Mouse (Mus musculus): Measurements from ENCODE around the gene Btnl2. TPM values are rescaled to one million over a fixed set of nuclear protein-coding genes. Genes with fewer than 3 reads are reported as not detected.

The Btnl2 gene
- polyA plus RNA-seq, 1 experiment from 2014 or later: 0.08 TPM

DNA sequence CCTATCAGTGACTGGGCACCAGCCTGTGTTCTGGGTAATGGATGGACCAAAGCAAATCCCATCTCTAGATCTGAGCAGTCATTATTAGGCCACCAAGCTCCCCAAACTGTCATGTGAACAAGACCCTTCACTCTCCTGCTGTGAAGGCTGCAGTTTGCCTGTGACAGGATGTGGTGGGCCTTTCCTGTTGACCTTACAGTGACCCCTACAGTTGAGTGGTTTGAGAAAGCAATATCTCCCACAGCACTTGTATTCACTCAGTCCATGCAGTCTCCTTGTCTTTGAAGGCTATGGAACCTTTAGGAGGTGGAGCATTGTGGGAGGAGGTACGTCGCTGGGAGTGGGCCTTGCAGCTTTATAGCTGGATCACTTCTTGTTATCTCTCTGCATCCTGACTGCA, 24.8 kb upstream of the Btnl2 start:
- no peak overlapping the region for H3K4me3 ChIP-seq (ENCODE audit: low read depth, low read length)
- no peaks in the 10 kb centered on the region for H3K36me3 ChIP-seq (replicated peaks; ENCODE audit: control insufficient read depth, insufficient read depth, low read depth, low read length)
- H3K9me3 ChIP-seq (replicated peaks; ENCODE audit: control insufficient read depth, low read length): no peaks in the 10 kb centered on the region
- H3K27ac ChIP-seq (replicated peaks; ENCODE audit: low read depth, low read length): no peak overlapping the region
- no peak overlapping the region for H3K4me2 ChIP-seq (ENCODE audit: low read depth, low read length)
- WGBS: 85% methylated on average over 2 of the region's 2 CpGs
- H3K4me1 ChIP-seq (ENCODE audit: control insufficient read depth, insufficient read depth, low read length): no peaks in the 10 kb centered on the region
- H3K9ac ChIP-seq (replicated peaks; ENCODE audit: low read length): no peak overlapping the region
- no peak for ATAC-seq (replicated peaks; ENCODE audit: insufficient number of reproducible peaks, low FRiP score, low TSS enrichment, low read depth)
- DNase-seq (ENCODE audit: low spot score): no peak
- H3K27me3 ChIP-seq (ENCODE audit: control insufficient read depth, insufficient read depth, low read length): no peaks in the 10 kb centered on the region

DNA sequence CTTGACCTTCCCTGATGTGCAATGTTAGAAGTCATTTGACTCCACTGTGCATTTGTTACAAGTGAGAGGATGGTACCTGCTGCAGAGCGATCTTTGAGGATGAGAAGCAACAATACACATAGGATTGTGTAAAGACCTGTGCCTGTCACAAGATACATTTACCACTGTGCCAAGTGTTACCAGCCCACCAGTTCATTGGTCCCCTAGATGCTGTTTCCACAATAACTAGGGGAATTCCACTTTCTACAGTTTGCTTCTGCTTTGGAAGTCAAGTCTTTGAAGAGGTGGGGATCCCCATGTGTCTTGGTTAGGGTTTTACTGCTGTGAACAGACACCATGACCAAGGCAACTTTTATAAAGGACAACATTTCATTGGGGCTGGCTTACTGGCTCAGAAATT, 23.4 kb upstream of the Btnl2 start:
- H3K9me3 ChIP-seq (replicated peaks; ENCODE audit: control insufficient read depth, low read length): no peaks in the 10 kb centered on the region
- ATAC-seq (replicated peaks; ENCODE audit: insufficient number of reproducible peaks, low FRiP score, low TSS enrichment, low read depth): no peak
- no peak overlapping the region for H3K9ac ChIP-seq (replicated peaks; ENCODE audit: low read length)
- no peak overlapping the region for H3K4me3 ChIP-seq (ENCODE audit: low read depth, low read length)
- 91% methylated on average over 1 of the region's 1 CpGs for WGBS
- no peak overlapping the region for H3K4me2 ChIP-seq (ENCODE audit: low read depth, low read length)
- H3K4me1 ChIP-seq (ENCODE audit: control insufficient read depth, insufficient read depth, low read length): no peaks in the 10 kb centered on the region
- no peak overlapping the region for H3K27ac ChIP-seq (replicated peaks; ENCODE audit: low read depth, low read length)
- H3K27me3 ChIP-seq (ENCODE audit: control insufficient read depth, insufficient read depth, low read length): no peaks in the 10 kb centered on the region
- no peak for DNase-seq (ENCODE audit: low spot score)
- no peaks in the 10 kb centered on the region for H3K36me3 ChIP-seq (replicated peaks; ENCODE audit: control insufficient read depth, insufficient read depth, low read depth, low read length)

GRCm38 (mm10) chr17:34340619-34341402, 13.8 kb upstream of the Btnl2 start:
- WGBS: 44% methylated on average over 3 of the region's 3 CpGs
- no peak overlapping the region for H3K27ac ChIP-seq (replicated peaks; ENCODE audit: low read depth, low read length)
- H3K27me3 ChIP-seq (ENCODE audit: control insufficient read depth, insufficient read depth, low read length): no peaks in the 10 kb centered on the region
- H3K9ac ChIP-seq (replicated peaks; ENCODE audit: low read length): no peak overlapping the region
- H3K4me2 ChIP-seq (ENCODE audit: low read depth, low read length): no peak overlapping the region
- no peaks in the 10 kb centered on the region for H3K9me3 ChIP-seq (replicated peaks; ENCODE audit: control insufficient read depth, low read length)
- ATAC-seq (replicated peaks; ENCODE audit: insufficient number of reproducible peaks, low FRiP score, low TSS enrichment, low read depth) (no peak), DNase-seq (ENCODE audit: low spot score) (no peak)
- H3K4me1 ChIP-seq (ENCODE audit: control insufficient read depth, insufficient read depth, low read length): no peaks in the 10 kb centered on the region
- no peak overlapping the region for H3K4me3 ChIP-seq (ENCODE audit: low read depth, low read length)
- H3K36me3 ChIP-seq (replicated peaks; ENCODE audit: control insufficient read depth, insufficient read depth, low read depth, low read length): no peaks in the 10 kb centered on the region

- H3K9ac ChIP-seq (replicated peaks; ENCODE audit: low read length): no peak overlapping the region
- 91% methylated on average over 4 of the region's 4 CpGs for WGBS
Measured at GRCm38 (mm10) chr17:34344882-34345281, 9.7 kb upstream of the Btnl2 start.

DNA sequence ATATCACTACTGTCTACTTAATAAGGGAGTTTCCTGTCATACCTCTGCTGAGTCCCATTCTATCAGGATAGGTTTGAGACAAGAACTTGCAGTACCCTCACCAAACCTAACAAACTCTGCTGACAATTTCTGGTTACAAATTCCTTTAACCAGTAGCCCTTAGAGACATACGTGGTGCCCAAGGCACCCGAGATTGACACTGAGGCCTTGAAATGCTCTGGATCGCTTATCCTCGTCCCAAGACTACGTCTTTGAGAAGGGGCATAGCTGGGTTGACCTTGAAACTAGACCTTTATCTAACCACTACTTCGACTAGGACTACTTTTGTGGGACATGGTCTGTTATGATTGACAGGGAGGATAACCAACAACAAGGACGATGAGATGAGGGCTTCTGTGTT, 9.1 kb upstream of the Btnl2 start:
- Histone ChIP-seq H3K4me3 (ENCODE audit: low read depth, low read length) (no peak overlapping the region), H3K4me2 (ENCODE audit: low read depth, low read length) (no peak overlapping the region), H3K9me3 (replicated peaks; ENCODE audit: control insufficient read depth, low read length) (no peaks in the 10 kb centered on the region), H3K9ac (replicated peaks; ENCODE audit: low read length) (no peak overlapping the region), H3K36me3 (replicated peaks; ENCODE audit: control insufficient read depth, insufficient read depth, low read depth, low read length) (no peaks in the 10 kb centered on the region), H3K4me1 (ENCODE audit: control insufficient read depth, insufficient read depth, low read length) (no peaks in the 10 kb centered on the region), H3K27ac (replicated peaks; ENCODE audit: low read depth, low read length) (no peak overlapping the region), H3K27me3 (ENCODE audit: control insufficient read depth, insufficient read depth, low read length) (no peaks in the 10 kb centered on the region)
- 84% methylated on average over 7 of the region's 7 CpGs for WGBS
- ATAC-seq (replicated peaks; ENCODE audit: insufficient number of reproducible peaks, low FRiP score, low TSS enrichment, low read depth) (no peak), DNase-seq (ENCODE audit: low spot score) (no peak)

More at GRCm38 (mm10) chr17:34344882-34345281, 9.7 kb upstream of the Btnl2 start:
- Histone ChIP-seq H3K27ac (replicated peaks; ENCODE audit: low read depth, low read length) (no peak overlapping the region), H3K9me3 (replicated peaks; ENCODE audit: control insufficient read depth, low read length) (no peaks in the 10 kb centered on the region), H3K36me3 (replicated peaks; ENCODE audit: control insufficient read depth, insufficient read depth, low read depth, low read length) (no peaks in the 10 kb centered on the region), H3K27me3 (ENCODE audit: control insufficient read depth, insufficient read depth, low read length) (no peaks in the 10 kb centered on the region), H3K4me1 (ENCODE audit: control insufficient read depth, insufficient read depth, low read length) (no peaks in the 10 kb centered on the region), H3K4me2 (ENCODE audit: low read depth, low read length) (no peak overlapping the region), H3K4me3 (ENCODE audit: low read depth, low read length) (no peak overlapping the region)
- ATAC-seq (replicated peaks; ENCODE audit: insufficient number of reproducible peaks, low FRiP score, low TSS enrichment, low read depth) (no peak), DNase-seq (ENCODE audit: low spot score) (no peak)

DNA sequence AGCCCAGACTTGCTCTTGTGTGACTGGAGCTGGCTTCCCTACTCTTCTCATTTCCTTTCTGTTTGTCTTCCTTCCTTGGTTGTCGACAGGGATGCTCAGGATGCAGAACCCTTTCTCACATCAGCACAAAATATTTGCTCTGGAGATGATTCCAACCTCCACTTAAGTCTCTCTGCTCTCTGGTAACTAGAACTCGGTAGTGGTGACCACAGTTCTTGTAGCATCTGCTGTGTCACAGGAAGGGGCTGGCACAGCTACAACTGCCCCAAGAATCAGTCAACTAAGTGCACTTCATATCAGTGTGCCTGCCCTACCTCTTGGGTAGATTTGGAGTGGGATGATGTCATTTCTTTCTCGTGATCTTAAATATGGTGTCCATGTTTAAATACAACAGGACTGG, 8.6 kb upstream of the Btnl2 start:
- no peaks in the 10 kb centered on the region for H3K9me3 ChIP-seq (replicated peaks; ENCODE audit: control insufficient read depth, low read length)
- no peak overlapping the region for H3K9ac ChIP-seq (replicated peaks; ENCODE audit: low read length)
- DNase-seq (ENCODE audit: low spot score) (no peak), ATAC-seq (replicated peaks; ENCODE audit: insufficient number of reproducible peaks, low FRiP score, low TSS enrichment, low read depth) (no peak)
- H3K4me1 ChIP-seq (ENCODE audit: control insufficient read depth, insufficient read depth, low read length): no peaks in the 10 kb centered on the region
- H3K4me3 ChIP-seq (ENCODE audit: low read depth, low read length): no peak overlapping the region
- H3K4me2 ChIP-seq (ENCODE audit: low read depth, low read length): no peak overlapping the region
- WGBS: 74% methylated on average over 3 of the region's 3 CpGs
- no peak overlapping the region for H3K27ac ChIP-seq (replicated peaks; ENCODE audit: low read depth, low read length)
- H3K27me3 ChIP-seq (ENCODE audit: control insufficient read depth, insufficient read depth, low read length): no peaks in the 10 kb centered on the region
- no peaks in the 10 kb centered on the region for H3K36me3 ChIP-seq (replicated peaks; ENCODE audit: control insufficient read depth, insufficient read depth, low read depth, low read length)

GRCm38 (mm10) chr17:34347606-34348308, 6.9 kb upstream of the Btnl2 start:
- WGBS: 74% methylated on average over 6 of the region's 6 CpGs
- Histone ChIP-seq H3K9me3 (replicated peaks; ENCODE audit: control insufficient read depth, low read length) (no peaks in the 10 kb centered on the region), H3K4me3 (ENCODE audit: low read depth, low read length) (no peak overlapping the region), H3K27ac (replicated peaks; ENCODE audit: low read depth, low read length) (no peak overlapping the region), H3K36me3 (replicated peaks; ENCODE audit: control insufficient read depth, insufficient read depth, low read depth, low read length) (no peaks in the 10 kb centered on the region), H3K9ac (replicated peaks; ENCODE audit: low read length) (no peak overlapping the region), H3K4me2 (ENCODE audit: low read depth, low read length) (no peak overlapping the region), H3K4me1 (ENCODE audit: control insufficient read depth, insufficient read depth, low read length) (no peaks in the 10 kb centered on the region), H3K27me3 (ENCODE audit: control insufficient read depth, insufficient read depth, low read length) (no peaks in the 10 kb centered on the region)
- ATAC-seq (replicated peaks; ENCODE audit: insufficient number of reproducible peaks, low FRiP score, low TSS enrichment, low read depth): no peak
- peak; percentile 12 for DNase-seq (ENCODE audit: low spot score)

DNA sequence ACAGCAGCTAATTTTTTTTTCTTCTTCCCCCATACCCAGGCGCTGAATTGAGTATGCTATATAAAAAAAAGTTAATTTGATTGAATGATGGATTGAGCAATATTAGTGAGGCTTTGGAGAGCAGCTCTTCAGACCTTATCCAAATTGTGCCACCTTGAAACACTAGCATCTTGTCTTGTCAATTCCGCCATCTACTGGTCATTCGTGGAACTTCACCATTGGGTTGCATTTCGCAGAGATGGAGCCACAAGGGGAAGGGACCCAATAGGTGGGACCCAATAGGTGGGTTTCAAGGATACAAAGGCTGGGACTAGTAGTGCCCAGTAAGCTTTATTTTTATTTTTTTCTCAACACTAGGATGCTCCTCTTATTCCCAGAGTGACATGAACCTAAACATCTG, 5.2 kb upstream of the Btnl2 start:
- WGBS: 3% methylated on average over 4 of the region's 4 CpGs
- H3K27ac ChIP-seq (replicated peaks; ENCODE audit: low read depth, low read length): no peak overlapping the region
- no peak overlapping the region for H3K9ac ChIP-seq (replicated peaks; ENCODE audit: low read length)
- no peaks in the 10 kb centered on the region for H3K9me3 ChIP-seq (replicated peaks; ENCODE audit: control insufficient read depth, low read length)
- no peak for ATAC-seq (replicated peaks; ENCODE audit: insufficient number of reproducible peaks, low FRiP score, low TSS enrichment, low read depth)
- peak; percentile 91 for DNase-seq (ENCODE audit: low spot score)
- H3K4me1 ChIP-seq (ENCODE audit: control insufficient read depth, insufficient read depth, low read length): no peaks in the 10 kb centered on the region
- no peak overlapping the region for H3K4me2 ChIP-seq (ENCODE audit: low read depth, low read length)
- no peak overlapping the region for H3K4me3 ChIP-seq (ENCODE audit: low read depth, low read length)
- H3K36me3 ChIP-seq (replicated peaks; ENCODE audit: control insufficient read depth, insufficient read depth, low read depth, low read length): no peaks in the 10 kb centered on the region
- no peaks in the 10 kb centered on the region for H3K27me3 ChIP-seq (ENCODE audit: control insufficient read depth, insufficient read depth, low read length)

All from embryonic facial prominence, embryonic 11.5 days (tissue).